Mouse (Mus musculus): ENCODE results near the gene Isg20l2.

GRCm38 (mm10) chr3:87970184-87970938, 40.2 kb downstream of the Isg20l2 start:
- TF ChIP-seq MYOD1 (IDR thresholded peaks at IDR 0.05; ENCODE audit: control insufficient read depth in 1 of 3, insufficient read length in 2 of 3, low read depth in 2 of 3), result no peak
- TF ChIP-seq POLR2A (IDR thresholded peaks at IDR 0.05; ENCODE audit: insufficient read length, low read depth), result no peak
- TF ChIP-seq MAX (IDR thresholded peaks at IDR 0.05; ENCODE audit: low read depth), result no peak
